Mouse (Mus musculus): ENCODE measurements around the gene Ear14.
"Not testable (repeated sequence)": the region's sequence is repeated elsewhere in the genome, so short reads cannot be mapped to it uniquely, and the experiment has no call there.

The Ear14 gene

GRCm38 (mm10) chr14:51203115-51203514 lies at the start of gene Ear14:
TSS of gene Ear14 (plus strand) at chr14:51203391.
- no peak for DNase-seq (ENCODE audit: low read depth, low spot score)

DNA sequence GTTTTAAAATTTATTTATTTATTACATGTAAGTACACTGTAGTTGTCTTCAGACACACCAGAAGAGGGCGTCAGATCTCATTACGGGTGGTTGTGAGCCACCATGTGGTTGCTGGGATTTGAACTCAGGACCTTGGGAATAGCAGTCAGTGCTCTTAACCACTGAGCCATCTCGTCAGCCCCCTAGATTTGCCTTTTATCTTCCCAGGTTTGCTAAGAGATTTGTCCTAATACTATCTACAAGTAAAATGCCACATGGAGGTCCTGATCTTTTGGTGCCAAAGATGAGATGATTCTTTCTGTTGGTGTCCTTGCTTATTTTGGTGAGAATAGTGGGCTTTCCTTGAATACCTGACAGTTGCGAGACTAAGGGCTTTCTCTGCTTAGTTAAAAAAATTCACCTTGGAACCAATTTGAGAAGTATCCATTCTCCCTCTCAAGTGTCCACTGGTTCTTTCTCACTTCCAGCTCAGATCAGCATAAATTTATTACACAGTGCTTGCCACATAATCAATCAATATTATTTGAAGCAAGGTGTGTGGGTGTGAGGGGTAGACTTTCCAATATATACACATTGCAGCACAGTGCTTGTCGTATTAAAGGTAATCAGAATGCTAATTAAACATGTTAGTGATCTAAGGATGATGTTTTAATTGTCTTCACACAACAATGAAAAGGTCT lies 47.0 kb upstream of the Ear14 start:
- DNase-seq (ENCODE audit: low read depth, low spot score) = no peak

DNA sequence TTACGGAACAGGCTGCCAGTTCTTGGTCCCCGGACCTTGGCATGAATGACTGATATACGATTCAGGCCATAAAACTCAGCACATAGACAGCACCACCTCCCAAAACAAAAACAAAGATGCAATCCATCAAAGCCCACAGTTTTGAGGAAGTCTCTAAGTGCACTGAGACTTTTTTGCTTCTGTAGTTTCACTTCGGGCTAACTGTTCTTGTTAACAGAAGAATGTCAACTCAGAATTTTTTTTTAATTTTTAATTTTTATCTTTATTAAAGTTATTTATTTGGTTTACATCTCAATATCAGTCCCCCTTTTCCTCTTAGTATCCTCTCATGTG lies 46.5 kb upstream of the Ear14 start:
- no peak for DNase-seq (ENCODE audit: low read depth, low spot score)

- DNase-seq (ENCODE audit: low read depth, low spot score) = no peak
Measured at GRCm38 (mm10) chr14:51157072-51157471, 46.1 kb upstream of the Ear14 start.

- DNase-seq (ENCODE audit: low read depth, low spot score) = not testable (repeated sequence)
Measured at GRCm38 (mm10) chr14:51161976-51162375, 41.2 kb upstream of the Ear14 start, which contains the start of gene Rnase2b. TSS of gene Rnase2b (plus strand) at chr14:51162260.

GRCm38 (mm10) chr14:51163323-51163722 lies 39.9 kb upstream of the Ear14 start:
- not testable (repeated sequence) for DNase-seq (ENCODE audit: low read depth, low spot score)

- DNase-seq (ENCODE audit: low read depth, low spot score) = no peak
Measured at GRCm38 (mm10) chr14:51165435-51165834, 37.8 kb upstream of the Ear14 start.

DNA sequence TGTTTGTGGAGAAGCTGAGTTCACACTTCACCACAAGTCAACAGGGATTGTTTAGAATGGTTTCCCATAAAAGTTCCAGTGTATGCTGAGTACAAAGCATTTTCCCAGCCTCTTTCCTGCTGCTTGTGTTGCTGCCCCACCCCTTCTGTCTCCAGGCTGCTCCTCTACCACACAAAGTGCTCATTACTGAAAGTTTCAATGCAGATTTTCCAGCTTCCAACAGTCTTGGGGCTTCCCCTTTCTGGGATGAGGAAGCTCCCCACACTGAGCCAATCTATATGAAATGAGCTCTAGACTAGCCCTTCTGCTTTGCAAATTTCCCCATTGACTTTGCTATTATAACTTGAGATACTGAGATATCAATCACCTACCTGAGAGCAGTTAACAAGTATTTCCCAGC lies 37.1 kb upstream of the Ear14 start:
- no peak for DNase-seq (ENCODE audit: low read depth, low spot score)

DNA sequence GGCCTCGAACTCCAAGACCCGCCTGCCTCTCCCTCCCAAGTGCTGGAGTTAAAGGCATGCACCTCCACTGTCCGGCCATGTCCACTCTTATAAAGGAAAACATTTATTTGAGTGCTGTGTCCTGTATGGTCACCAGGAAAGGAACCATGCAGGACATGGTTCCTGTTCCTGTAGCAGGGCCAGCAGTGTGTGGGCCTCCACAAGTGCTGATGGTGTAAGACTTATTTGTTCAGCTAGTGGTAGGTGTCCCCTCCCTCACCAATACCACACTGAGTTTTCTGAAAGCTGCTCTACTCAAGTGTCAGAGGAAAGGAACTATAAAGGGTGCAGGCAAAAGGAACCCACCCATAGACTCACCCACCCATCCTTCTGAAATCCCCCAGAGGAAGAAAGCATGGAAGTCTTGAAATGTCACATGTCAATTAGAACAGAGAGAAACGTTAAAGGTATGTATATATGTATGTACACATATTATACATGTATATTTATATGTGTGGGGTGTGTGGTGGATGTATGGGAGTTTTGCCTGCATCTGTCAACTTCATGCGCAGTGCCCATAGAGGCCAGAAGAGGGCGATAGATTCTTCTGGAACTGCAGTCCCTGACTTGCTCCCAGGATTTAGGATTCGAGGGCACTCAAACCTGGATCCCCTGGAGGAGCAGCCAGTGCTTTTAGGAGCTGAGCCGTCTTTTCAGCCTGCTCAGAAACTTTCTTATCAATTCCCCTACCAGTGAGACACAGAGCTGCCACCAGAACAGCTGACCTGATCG lies 30.9 kb upstream of the Ear14 start:
- not testable (repeated sequence) for DNase-seq (ENCODE audit: low read depth, low spot score)

DNA sequence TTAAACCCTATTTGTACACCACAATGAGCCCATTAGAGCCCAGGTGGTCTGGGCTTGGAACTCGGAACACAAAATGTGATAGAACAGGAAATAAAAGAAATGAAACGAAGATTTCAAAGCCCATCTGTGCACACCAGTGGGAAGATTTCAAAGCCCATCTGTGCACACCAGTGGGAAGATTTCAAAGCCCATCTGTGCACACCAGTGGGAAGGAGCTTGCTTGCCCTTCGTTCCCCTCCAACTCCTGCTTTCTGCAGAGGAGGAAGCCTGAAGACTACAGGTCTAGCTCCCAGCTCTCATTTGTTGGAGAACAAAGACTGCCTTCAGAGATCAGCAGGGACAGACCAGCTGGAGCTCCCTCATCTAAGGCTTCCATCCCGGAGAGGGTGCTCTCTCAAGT lies 30.2 kb upstream of the Ear14 start:
- not testable (repeated sequence) for DNase-seq (ENCODE audit: low read depth, low spot score)

GRCm38 (mm10) chr14:51173843-51174242 lies 29.3 kb upstream of the Ear14 start:
- no peak for DNase-seq (ENCODE audit: low read depth, low spot score)

DNA sequence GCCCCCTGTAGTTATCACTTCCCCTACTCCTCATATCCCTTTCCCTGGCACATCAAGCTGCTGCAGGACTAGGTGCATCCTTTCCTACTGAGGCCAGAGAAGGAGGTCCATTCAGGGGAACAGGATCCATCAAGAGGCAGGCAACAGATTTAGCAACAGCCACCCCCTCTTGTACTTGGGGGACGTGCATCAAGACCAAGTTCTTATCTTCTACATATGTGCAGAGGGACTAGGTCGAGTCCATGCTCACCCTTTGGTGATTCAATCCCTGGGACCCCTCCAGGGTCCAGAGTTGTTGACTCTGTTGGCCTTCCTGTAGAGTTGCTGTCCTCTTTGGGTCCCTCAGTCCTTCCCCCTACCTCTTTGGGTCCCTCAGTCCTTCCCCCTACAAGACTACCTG lies 22.1 kb upstream of the Ear14 start:
- DNase-seq (ENCODE audit: low read depth, low spot score) = not testable (repeated sequence)

DNA sequence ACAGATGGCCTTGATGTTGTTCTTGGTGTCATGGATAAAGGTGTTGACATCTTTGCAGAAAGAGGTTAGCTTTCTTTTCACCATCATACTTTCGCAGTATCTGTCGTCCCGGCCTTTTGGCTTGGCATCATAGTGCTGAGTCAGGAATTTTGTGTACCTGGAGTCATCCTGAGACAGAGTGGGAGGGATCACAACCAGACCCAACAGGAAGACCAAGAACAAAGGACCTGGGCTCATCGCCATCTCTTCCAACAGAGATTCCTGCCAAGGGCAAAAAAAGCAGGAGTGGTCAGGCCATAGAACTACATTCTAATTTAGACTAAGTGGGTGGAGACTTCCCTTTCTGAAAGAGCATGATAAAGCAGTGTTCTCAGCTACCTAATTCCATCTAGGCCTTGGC lies 7.5 kb upstream of the Ear14 start:
- DNase-seq (ENCODE audit: low read depth, low spot score) = no peak

DNA sequence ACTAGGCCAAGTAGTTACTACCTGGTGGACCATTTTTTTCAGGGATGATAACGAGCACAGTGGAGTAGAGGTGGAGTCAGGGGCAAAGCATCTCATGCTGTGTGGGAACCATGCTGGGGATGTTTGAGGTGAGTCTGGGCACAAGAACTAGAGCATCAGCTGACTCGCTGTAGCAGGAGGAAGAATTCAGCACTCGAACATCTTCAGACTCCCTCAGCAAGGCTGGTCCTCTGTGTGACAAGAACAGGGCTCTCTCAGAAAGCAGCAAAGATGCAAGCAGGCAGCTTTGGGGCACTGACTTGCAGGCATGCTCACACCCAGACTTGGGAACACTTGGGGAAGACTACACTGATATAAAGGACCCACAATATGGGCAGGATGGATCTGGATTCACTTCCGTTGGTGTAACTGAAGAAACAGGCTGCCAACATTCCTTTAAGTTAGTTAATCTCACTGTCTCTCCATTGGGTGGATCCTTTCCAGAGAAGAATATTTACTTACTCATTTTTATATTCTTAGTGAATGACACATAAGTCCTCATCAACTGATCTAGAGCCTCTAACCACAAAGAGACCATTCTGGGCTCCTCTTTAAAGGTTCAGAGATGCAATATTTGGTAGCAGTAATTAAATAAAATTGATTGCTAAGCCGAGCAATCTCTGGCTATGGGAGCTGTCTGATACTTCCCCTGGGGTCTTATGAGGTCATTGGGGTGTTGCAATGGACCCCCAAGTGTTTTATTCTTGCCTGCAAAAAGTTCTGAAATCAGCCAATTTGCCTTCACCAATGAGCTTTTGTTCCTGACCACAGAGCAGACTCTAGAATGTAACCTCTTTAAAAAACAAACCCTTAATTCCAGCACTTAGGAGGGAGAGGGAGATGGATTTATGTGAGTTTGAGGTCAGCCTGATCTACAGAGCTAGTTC lies 3.8 kb upstream of the Ear14 start, which contains the start of gene Ang2:
Ang2 (minus strand) TSS at position 51 of the 926 bp plus-strand sequence.
- no peak for DNase-seq (ENCODE audit: low read depth, low spot score)

- no peak for DNase-seq (ENCODE audit: low read depth, low spot score)
Measured at GRCm38 (mm10) chr14:51200054-51200453, 3.1 kb upstream of the Ear14 start.

DNA sequence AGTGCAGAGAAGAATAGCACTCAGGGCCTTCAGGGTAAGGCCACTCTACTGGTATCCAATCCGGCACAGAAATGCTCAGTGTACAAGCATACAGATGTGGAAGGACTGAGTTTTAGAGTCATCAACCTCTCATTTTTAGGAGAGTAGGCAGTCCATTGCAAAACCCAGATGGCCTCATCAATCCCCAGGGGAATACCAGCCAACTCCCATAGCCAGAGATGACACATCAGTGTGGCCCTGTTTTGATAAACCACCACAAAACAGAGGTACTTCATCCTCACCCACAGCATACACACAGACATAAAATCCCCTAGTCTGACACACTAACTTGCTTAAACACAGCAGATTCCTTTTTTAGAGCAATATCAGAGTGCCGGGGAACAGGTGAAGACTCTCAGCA lies 2.7 kb upstream of the Ear14 start:
- no peak for DNase-seq (ENCODE audit: low read depth, low spot score)

DNA sequence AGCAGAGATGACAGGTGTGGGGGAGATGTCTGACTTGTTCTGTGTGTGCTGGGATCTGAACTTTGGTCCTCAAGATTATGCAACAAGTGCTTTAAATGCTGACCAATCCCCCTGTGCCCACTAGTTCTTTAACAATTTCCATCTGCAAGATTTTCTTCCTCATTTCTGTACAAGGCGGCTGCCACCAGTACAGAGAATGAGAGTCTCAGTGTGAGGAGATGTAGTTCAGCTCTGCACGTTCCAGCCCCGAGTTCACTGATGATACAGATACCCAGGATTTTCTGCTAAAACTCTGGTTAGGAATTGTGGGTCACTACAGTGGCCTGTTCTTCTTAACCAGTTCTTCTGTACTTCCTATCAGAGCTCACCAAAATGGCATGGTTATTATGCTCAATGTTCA lies 16.9 kb downstream of the Ear14 start:
- not testable (repeated sequence) for DNase-seq (ENCODE audit: low read depth, low spot score)

- DNase-seq (ENCODE audit: low read depth, low spot score) = not testable (repeated sequence)
Measured at GRCm38 (mm10) chr14:51229657-51230056, 26.5 kb downstream of the Ear14 start.

DNA sequence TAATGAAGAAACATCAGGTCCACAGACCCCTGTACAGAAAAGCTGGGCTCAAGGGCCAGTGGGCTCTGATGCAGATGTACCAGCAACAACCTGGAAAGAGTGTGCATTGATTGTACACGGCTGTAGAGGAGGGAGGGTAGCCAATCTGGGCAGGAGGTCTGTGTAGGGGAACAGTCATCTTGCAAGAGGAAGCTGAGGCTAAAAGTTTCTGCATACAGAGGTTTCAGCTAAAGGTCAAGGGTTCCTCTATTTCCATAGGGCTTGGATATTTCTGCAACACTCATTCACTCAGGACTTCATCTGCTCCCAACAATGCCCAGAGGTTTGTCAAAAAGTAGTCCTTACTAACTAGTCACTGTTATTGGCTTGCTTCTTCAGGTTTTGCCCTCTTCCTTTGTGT lies 34.3 kb downstream of the Ear14 start:
- not testable (repeated sequence) for DNase-seq (ENCODE audit: low read depth, low spot score)

DNA sequence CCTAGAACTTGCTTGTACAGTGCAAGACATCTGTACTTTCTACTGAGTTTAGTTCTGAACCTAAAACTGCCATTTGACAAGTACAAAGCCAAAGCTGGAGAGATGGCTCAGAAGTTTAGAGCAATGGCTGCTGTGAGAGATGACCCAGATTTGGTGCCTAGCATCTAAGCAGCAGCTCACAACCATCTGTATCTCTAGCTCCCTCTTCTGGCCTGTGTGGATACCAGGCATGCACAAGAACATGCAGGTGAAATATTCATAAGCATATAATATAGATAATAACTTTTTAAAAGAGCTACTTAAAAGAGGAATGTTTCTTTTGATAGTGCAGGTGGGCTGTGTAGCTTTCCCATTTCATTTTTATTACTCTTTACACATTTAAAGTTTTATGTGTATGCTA lies 37.7 kb downstream of the Ear14 start:
- peak; percentile 2 for DNase-seq (ENCODE audit: low read depth, low spot score)

DNA sequence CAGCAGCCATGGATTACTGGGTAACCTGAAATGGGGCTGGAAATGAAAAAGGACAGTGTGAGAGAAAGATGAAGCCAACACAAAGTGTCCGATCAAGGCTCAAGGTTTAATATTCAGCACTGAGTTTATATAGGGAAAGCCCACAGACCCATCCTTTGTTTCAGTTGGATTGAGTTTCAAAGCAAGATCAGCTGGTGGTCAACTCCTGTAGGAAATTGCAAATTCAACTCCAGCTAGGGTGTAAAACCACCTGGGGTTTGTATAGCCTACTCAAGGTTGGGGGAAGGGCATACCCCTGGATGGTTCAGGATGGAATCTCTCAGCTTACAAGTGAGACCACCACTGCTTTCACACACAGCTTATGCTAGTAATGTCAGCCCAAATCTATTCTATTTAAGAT lies 44.5 kb downstream of the Ear14 start:
- DNase-seq (ENCODE audit: low read depth, low spot score) = no peak

GRCm38 (mm10) chr14:51250348-51250747 lies 47.2 kb downstream of the Ear14 start:
- no peak for DNase-seq (ENCODE audit: low read depth, low spot score)

All from retina, postnatal 7 days (tissue).